Mouse (Mus musculus): ENCODE results near the gene Pogk. TPM values are rescaled to one million over a fixed set of nuclear protein-coding genes. Genes with fewer than 3 reads are reported as not detected.
A peak's percentile ranks its signal among the peaks of the same experiment; 100 is the strongest.

Gene Pogk
- polyA plus RNA-seq (2012; fragmentation: generic; extraction: Trizol) = 7.6 TPM
- long read RNA-seq, experiment 1, full-length matches to known transcripts = 1 of 3 reads
- long read RNA-seq, experiment 1, partial matches to known transcripts = 0 of 3 reads
- long read RNA-seq, experiment 1, other reads (novel, unspliced or antisense) = 2 of 3 reads
- long read RNA-seq, experiment 2, full-length matches to known transcripts = 17 of 29 reads
- long read RNA-seq, experiment 2, partial matches to known transcripts = 1 of 29 reads
- long read RNA-seq, experiment 2, other reads (novel, unspliced or antisense) = 11 of 29 reads

- Histone ChIP-seq H3K79me2 (ENCODE audit: control insufficient read depth, insufficient read depth) (no peaks in the 10 kb centered on the region), H3K79me3 (ENCODE audit: low read depth) (no peaks in the 10 kb centered on the region), H3K4me3 (ENCODE audit: insufficient read depth, poor library complexity, severe bottlenecking) (peak within 1 kb of the TSS; percentile 29), H3K27me3 (ENCODE audit: control insufficient read depth, insufficient read depth, insufficient read length) (no peaks in the 10 kb centered on the region), H3ac (ENCODE audit: control insufficient read depth, insufficient read length, low read depth) (peak within 1 kb of the TSS; percentile 69), H3K36me3 (ENCODE audit: control insufficient read depth, insufficient read depth) (peaks cover 6% of the 10 kb centered on the region)
- TF ChIP-seq MAX (IDR thresholded peaks at IDR 0.05) (peak; percentile 77), USF1 (IDR thresholded peaks at IDR 0.05; ENCODE audit: low read depth) (peak; percentile 7), MYOG (IDR thresholded peaks at IDR 0.05; ENCODE audit: control insufficient read depth, extremely low read depth, insufficient read length) (no peak), FOSL1 (IDR thresholded peaks at IDR 0.05; ENCODE audit: insufficient read depth, low read length, poor library complexity, severe bottlenecking) (no peak), MYOD1 (IDR thresholded peaks at IDR 0.05; ENCODE audit: control insufficient read depth, insufficient read length, low read depth) (no peak), CTCF (IDR thresholded peaks at IDR 0.05; ENCODE audit: control insufficient read depth, insufficient read depth, insufficient read length) (no peak)
Measured at GRCm38 (mm10) chr1:166409701-166410220, at the start of gene Pogk. TSS of gene Pogk (minus strand) at chr1:166409863.

DNA sequence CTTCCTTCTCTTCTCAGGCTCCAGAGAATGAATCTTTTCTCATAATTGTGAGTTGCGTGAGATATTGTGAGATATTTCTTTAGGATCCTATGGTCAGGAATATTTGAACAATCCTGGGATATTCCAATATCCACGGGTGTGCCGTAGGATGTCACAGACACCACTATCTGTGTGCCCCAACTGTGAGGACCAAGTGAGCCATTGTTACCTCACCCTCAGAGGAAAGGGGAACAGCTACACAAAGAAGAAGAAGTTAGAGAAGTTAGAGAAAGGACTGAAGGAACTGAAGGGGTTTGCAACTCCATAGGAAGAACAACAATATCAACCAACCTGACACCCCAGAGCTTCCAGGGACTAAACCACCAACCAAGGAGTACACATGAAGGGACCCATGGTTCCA lies 32.3 kb upstream of the Pogk start:
- H3K79me2 ChIP-seq (ENCODE audit: control insufficient read depth, insufficient read depth) = no peaks in the 10 kb centered on the region
- H3ac ChIP-seq (ENCODE audit: control insufficient read depth, insufficient read length, low read depth) = no peak overlapping the region
- no peaks in the 10 kb centered on the region for H3K27me3 ChIP-seq (ENCODE audit: control insufficient read depth, insufficient read depth, insufficient read length)
- H3K36me3 ChIP-seq (ENCODE audit: control insufficient read depth, insufficient read depth) = no peaks in the 10 kb centered on the region
- TF ChIP-seq FOSL1 (IDR thresholded peaks at IDR 0.05; ENCODE audit: insufficient read depth, low read length, poor library complexity, severe bottlenecking) = no peak
- TF ChIP-seq CTCF (IDR thresholded peaks at IDR 0.05; ENCODE audit: control insufficient read depth, insufficient read depth, insufficient read length) = no peak
- no peak for TF ChIP-seq MYOG (IDR thresholded peaks at IDR 0.05; ENCODE audit: control insufficient read depth, extremely low read depth, insufficient read length)
- TF ChIP-seq USF1 (IDR thresholded peaks at IDR 0.05; ENCODE audit: low read depth) = no peak
- TF ChIP-seq CEBPB (IDR thresholded peaks at IDR 0.05; ENCODE audit: low read depth) = no peak
- TF ChIP-seq MAX (IDR thresholded peaks at IDR 0.05) = no peak
- TF ChIP-seq MYOD1 (IDR thresholded peaks at IDR 0.05; ENCODE audit: control insufficient read depth, insufficient read length, low read depth) = no peak
- H3K4me3 ChIP-seq (ENCODE audit: insufficient read depth, poor library complexity, severe bottlenecking) = no peak overlapping the region
- no peaks in the 10 kb centered on the region for H3K79me3 ChIP-seq (ENCODE audit: low read depth)

- Histone ChIP-seq H3K4me3 (ENCODE audit: insufficient read depth, poor library complexity, severe bottlenecking) (no peak overlapping the region), H3K79me2 (ENCODE audit: control insufficient read depth, insufficient read depth) (no peaks in the 10 kb centered on the region), H3K79me3 (ENCODE audit: low read depth) (no peaks in the 10 kb centered on the region), H3K27me3 (ENCODE audit: control insufficient read depth, insufficient read depth, insufficient read length) (no peaks in the 10 kb centered on the region), H3K36me3 (ENCODE audit: control insufficient read depth, insufficient read depth) (no peaks in the 10 kb centered on the region), H3ac (ENCODE audit: control insufficient read depth, insufficient read length, low read depth) (no peak overlapping the region)
- no peak for TF ChIP-seq FOSL1 (IDR thresholded peaks at IDR 0.05; ENCODE audit: insufficient read depth, low read length, poor library complexity, severe bottlenecking)
- no peak for TF ChIP-seq CEBPB (IDR thresholded peaks at IDR 0.05; ENCODE audit: low read depth)
- no peak for TF ChIP-seq CTCF (IDR thresholded peaks at IDR 0.05; ENCODE audit: control insufficient read depth, insufficient read depth, insufficient read length)
- no peak for TF ChIP-seq MYOD1 (IDR thresholded peaks at IDR 0.05; ENCODE audit: control insufficient read depth, insufficient read length, low read depth)
- TF ChIP-seq MYOG (IDR thresholded peaks at IDR 0.05; ENCODE audit: control insufficient read depth, extremely low read depth, insufficient read length) = no peak
- TF ChIP-seq USF1 (IDR thresholded peaks at IDR 0.05; ENCODE audit: low read depth) = no peak
- TF ChIP-seq MAX (IDR thresholded peaks at IDR 0.05) = no peak
Measured at GRCm38 (mm10) chr1:166439426-166439825, 29.8 kb upstream of the Pogk start.

- Histone ChIP-seq H3K4me3 (ENCODE audit: insufficient read depth, poor library complexity, severe bottlenecking) (no peak overlapping the region), H3ac (ENCODE audit: control insufficient read depth, insufficient read length, low read depth) (no peak overlapping the region), H3K27me3 (ENCODE audit: control insufficient read depth, insufficient read depth, insufficient read length) (peaks cover 3% of the 10 kb centered on the region), H3K79me2 (ENCODE audit: control insufficient read depth, insufficient read depth) (no peaks in the 10 kb centered on the region), H3K79me3 (ENCODE audit: low read depth) (no peaks in the 10 kb centered on the region), H3K36me3 (ENCODE audit: control insufficient read depth, insufficient read depth) (no peaks in the 10 kb centered on the region)
- TF ChIP-seq MYOD1 (IDR thresholded peaks at IDR 0.05; ENCODE audit: control insufficient read depth, insufficient read length, low read depth) (no peak), MYOG (IDR thresholded peaks at IDR 0.05; ENCODE audit: control insufficient read depth, extremely low read depth, insufficient read length) (no peak), CTCF (IDR thresholded peaks at IDR 0.05; ENCODE audit: control insufficient read depth, insufficient read depth, insufficient read length) (no peak), FOSL1 (IDR thresholded peaks at IDR 0.05; ENCODE audit: insufficient read depth, low read length, poor library complexity, severe bottlenecking) (no peak), MAX (IDR thresholded peaks at IDR 0.05) (no peak), USF1 (IDR thresholded peaks at IDR 0.05; ENCODE audit: low read depth) (no peak)
Measured at GRCm38 (mm10) chr1:166429809-166430431, 20.3 kb upstream of the Pogk start.

- no peak for TF ChIP-seq MYOD1 (IDR thresholded peaks at IDR 0.05; ENCODE audit: control insufficient read depth, insufficient read length, low read depth)
- Histone ChIP-seq H3ac (ENCODE audit: control insufficient read depth, insufficient read length, low read depth) (no peak overlapping the region), H3K79me2 (ENCODE audit: control insufficient read depth, insufficient read depth) (no peaks in the 10 kb centered on the region), H3K27me3 (ENCODE audit: control insufficient read depth, insufficient read depth, insufficient read length) (peaks cover 3% of the 10 kb centered on the region), H3K36me3 (ENCODE audit: control insufficient read depth, insufficient read depth) (no peaks in the 10 kb centered on the region), H3K79me3 (ENCODE audit: low read depth) (no peaks in the 10 kb centered on the region), H3K4me3 (ENCODE audit: insufficient read depth, poor library complexity, severe bottlenecking) (no peak overlapping the region)
Measured at GRCm38 (mm10) chr1:166429053-166429452, 19.4 kb upstream of the Pogk start.
